Mouse (Mus musculus): ENCODE measurements around the gene Gm29644.
"Not testable (repeated sequence)": the region's sequence is repeated elsewhere in the genome, so short reads cannot be mapped to it uniquely, and the experiment has no call there.

Gene Gm29644

GRCm38 (mm10) chrY:70303187-70303586 lies at the start of gene Gm29644, which contains the start of gene Gm29423:
Gene Gm29644 (minus strand): TSS chrY:70303343.
Gene Gm29423 (minus strand): TSS chrY:70303287.
- DNase-seq, result not testable (repeated sequence)

DNA sequence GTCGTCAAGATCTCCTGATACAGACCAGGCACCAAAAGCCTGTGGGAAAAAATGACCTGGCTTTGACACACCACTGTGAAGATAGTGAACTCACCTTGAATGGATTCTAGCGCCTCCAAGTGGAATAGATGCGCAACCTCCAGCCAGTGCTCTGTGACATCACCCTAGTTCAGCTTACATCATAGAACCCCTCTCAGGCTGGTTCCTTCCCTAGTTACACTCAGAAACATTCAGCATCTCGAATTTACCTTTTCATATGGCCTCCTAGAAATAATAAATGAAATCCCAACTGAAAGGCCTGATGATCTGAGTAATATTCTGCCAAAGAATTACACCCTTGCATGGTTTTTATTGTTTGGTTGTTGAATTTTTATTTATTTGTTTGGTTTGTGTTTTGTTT lies 29.6 kb downstream of the Gm29644 start, which contains the start of gene Gm21118:
Gm21118 (minus strand) TSS at position 101 of the 400 bp plus-strand sequence.
- DNase-seq, result not testable (repeated sequence)
